Comparison of ENCODE assay signal across 24 mouse cellular contexts in genomic region chr16:89833011-89833410, GRCm38 (mm10).
DNase-seq lines count a peak whose midpoint lies in the region; ATAC-seq and TF ChIP-seq lines count a peak whose summit lies in the region.
"Had no signal": no experiment of that assay in that cellular context is flagged by ENCODE, and none has a peak within 500 bp of the region (broad histone marks: within the 10 kb centered on the region; RNA-seq: fewer than 3 reads in every experiment).

No protein-coding gene starts in this region.

- TF ChIP-seq CTCF in midbrain, postnatal 0 days (IDR thresholded peaks at IDR 0.05) = no peak
- TF ChIP-seq CTCF in stomach, postnatal 0 days (IDR thresholded peaks at IDR 0.05; ENCODE audit: low read depth) = no peak

- no peak overlapping the region for H3K9ac ChIP-seq in midbrain, embryonic 13.5 days (replicated peaks)
- H3K9ac ChIP-seq in midbrain, postnatal 0 days (replicated peaks; ENCODE audit: low read length, poor library complexity, severe bottlenecking) = no peak overlapping the region
- H3K9ac ChIP-seq in stomach, postnatal 0 days (ENCODE audit: low read length) = no peak overlapping the region
- H3K9ac ChIP-seq: embryonic facial prominence, embryonic 12.5 days; forebrain, embryonic 12.5 days had no signal

- H3K36me3 ChIP-seq in midbrain, embryonic 13.5 days = peaks cover 19% of the 10 kb centered on the region
- H3K36me3 ChIP-seq in midbrain, postnatal 0 days (ENCODE audit: insufficient read depth, low read length) = 0 out of 2 replicates have a peak, but pooled peaks cover 7% of the 10 kb centered on the region
- H3K36me3 ChIP-seq in stomach, postnatal 0 days (ENCODE audit: control insufficient read depth, insufficient read depth, low read length) = no peaks in the 10 kb centered on the region

- H3K4me2 ChIP-seq in midbrain, embryonic 13.5 days (replicated peaks) = no peak overlapping the region
- no peak overlapping the region for H3K4me2 ChIP-seq in midbrain, postnatal 0 days (ENCODE audit: low read depth, low read length, poor library complexity, severe bottlenecking)
- H3K4me2 ChIP-seq in stomach, postnatal 0 days (replicated peaks; ENCODE audit: low read depth) = no peak overlapping the region
- H3K4me2 ChIP-seq: embryonic facial prominence, embryonic 12.5 days; forebrain, embryonic 12.5 days had no signal

- no peak for DNase-seq in midbrain, postnatal 0 days (ENCODE audit: low spot score)
- DNase-seq in CD4-positive helper T cell, adult 2 months (ENCODE audit: low read depth, low spot score) = peak; percentile 60
- DNase-seq in induced T-regulatory cell, adult 2 months (ENCODE audit: low read depth) = peak; percentile 78
- DNase-seq in adrenal gland, adult (ENCODE audit: inconsistent age in 2 of 2, low spot score in 1 of 2) = no peak
- no peak for DNase-seq in stomach, postnatal 0 days (ENCODE audit: low spot score)
- DNase-seq: adrenal gland, adult 2 months; adrenal gland, postnatal 10 days; adrenal gland, postnatal 36 days; B cell, adult 2 months; cerebellum, adult 11-12 months; cerebellum, adult 2 months; cerebellum, adult 9-10 months; cerebellum, postnatal 10 days; cerebellum, postnatal 25 days had no signal

- no peaks in the 10 kb centered on the region for H3K27me3 ChIP-seq in midbrain, embryonic 13.5 days
- no peaks in the 10 kb centered on the region for H3K27me3 ChIP-seq in midbrain, postnatal 0 days (ENCODE audit: insufficient read depth, low read length)
- no peaks in the 10 kb centered on the region for H3K27me3 ChIP-seq in stomach, postnatal 0 days (ENCODE audit: control insufficient read depth, insufficient read depth, low read length)
- H3K27me3 ChIP-seq: embryonic facial prominence, embryonic 12.5 days; forebrain, embryonic 12.5 days had no signal

- peaks cover 5% of the 10 kb centered on the region for H3K4me1 ChIP-seq in midbrain, embryonic 13.5 days (replicated peaks)
- H3K4me1 ChIP-seq in midbrain, postnatal 0 days (ENCODE audit: insufficient read depth, low read length) = no peaks in the 10 kb centered on the region
- H3K4me1 ChIP-seq in stomach, postnatal 0 days (replicated peaks; ENCODE audit: control insufficient read depth, insufficient read depth) = no peaks in the 10 kb centered on the region

- ATAC-seq in midbrain, embryonic 13.5 days = 0 out of 2 replicates have a peak, but pooled peaks have one; percentile 27
- no peak for ATAC-seq in midbrain, postnatal 0 days (ENCODE audit: low FRiP score)
- peak; percentile 24 for ATAC-seq in CD4-positive, CD25-positive, alpha-beta regulatory T cell, adult 4 months
- no peak for ATAC-seq in erythroblast, adult 5-6 weeks (replicated peaks; ENCODE audit: low FRiP score, poor library complexity, severe bottlenecking)
- ATAC-seq in stomach, postnatal 0 days (ENCODE audit: low FRiP score, low TSS enrichment) = no peak
- ATAC-seq: forebrain, embryonic 14.5 days; forebrain, embryonic 16.5 days had no signal

- TF ChIP-seq EP300 in stomach, postnatal 0 days (optimal IDR thresholded peaks at IDR 0.05) = no peak

- H3K27ac ChIP-seq in midbrain, embryonic 13.5 days = no peak overlapping the region
- no peak overlapping the region for H3K27ac ChIP-seq in midbrain, postnatal 0 days (ENCODE audit: low read depth, low read length)
- H3K27ac ChIP-seq in stomach, postnatal 0 days (replicated peaks) = no peak overlapping the region
- H3K27ac ChIP-seq: embryonic facial prominence, embryonic 10.5 days; embryonic facial prominence, embryonic 12.5 days; forebrain, embryonic 10.5 days; forebrain, embryonic 12.5 days had no signal

- WGBS in midbrain, embryonic 13.5 days = 90% methylated on average over 11 of the region's 11 CpGs
- whole genome bisulfite sequencing in midbrain, postnatal 0 days = 86% methylated on average over 11 of the region's 11 CpGs
- 87% methylated on average over 11 of the region's 11 CpGs for WGBS in stomach, postnatal 0 days

- H3K4me3 ChIP-seq in midbrain, embryonic 13.5 days (replicated peaks) = no peak overlapping the region
- H3K4me3 ChIP-seq in midbrain, postnatal 0 days (ENCODE audit: low read depth, low read length) = no peak overlapping the region
- H3K4me3 ChIP-seq in stomach, postnatal 0 days (ENCODE audit: low read depth, low read length) = no peak overlapping the region
- H3K4me3 ChIP-seq: embryonic facial prominence, embryonic 10.5 days; embryonic facial prominence, embryonic 12.5 days; erythroblast, embryonic 14.5 days; forebrain, embryonic 10.5 days; forebrain, embryonic 12.5 days had no signal

- no peaks in the 10 kb centered on the region for H3K9me3 ChIP-seq in midbrain, embryonic 13.5 days
- H3K9me3 ChIP-seq in midbrain, postnatal 0 days (ENCODE audit: low read length) = no peaks in the 10 kb centered on the region
- H3K9me3 ChIP-seq in stomach, postnatal 0 days (ENCODE audit: control insufficient read depth, low read length) = no peaks in the 10 kb centered on the region
- H3K9me3 ChIP-seq: embryonic facial prominence, embryonic 10.5 days; embryonic facial prominence, embryonic 12.5 days; forebrain, embryonic 10.5 days; forebrain, embryonic 12.5 days had no signal

Comparison
In these comparisons a context has a peak if more than half of its experiments do, and no peak if none do; other contexts are left out.
1. ATAC-seq: peak in midbrain, embryonic 13.5 days (single experiment) and CD4-positive, CD25-positive, alpha-beta regulatory T cell, adult 4 months (single experiment); none in midbrain, postnatal 0 days (single experiment), erythroblast, adult 5-6 weeks (single experiment) and stomach, postnatal 0 days (single experiment).
2. DNase-seq: peak in CD4-positive helper T cell, adult 2 months (single experiment) and induced T-regulatory cell, adult 2 months (single experiment); none in midbrain, postnatal 0 days (single experiment), adrenal gland, adult (0 of 2) and stomach, postnatal 0 days (single experiment).